Mouse (Mus musculus): ENCODE measurements at regions not wholly inside any gene's neighbourhood (a gene's known extent, or its start where the extent isn't known, plus 50 kb on each side); places are given as distances from the start of the nearest gene placed in this dataset.

- TF ChIP-seq CTCF (IDR thresholded peaks at IDR 0.05; ENCODE audit: insufficient read depth, low read length) (no peak), POLR2A (IDR thresholded peaks at IDR 0.05; ENCODE audit: borderline replicate concordance, extremely low read depth, low read depth, low read length) (no peak)
These were observed 198.9 kb upstream of the Lrig1 start for GRCm38 (mm10) chr6:94898881-94899280.

Data from lung, adult 2 months (tissue).